Mouse (Mus musculus) hindbrain, postnatal 0 days (tissue): ENCODE measurements around the gene Prdm4. TPM values are rescaled to one million over a fixed set of nuclear protein-coding genes. Genes with fewer than 3 reads are reported as not detected.

ENCODE experiments used
- ATAC-seq: fragments of 200-750 bp; cut with Nextera tagmentation; 2 replicates; pipeline ENCODE4 v1.8.0; 2017; ENCODE audit warnings: mild to moderate bottlenecking, moderate TSS enrichment, moderate library complexity
- DNase-seq: peaks from one replicate; pipeline ENCODE4 v3.0.0-alpha.2; 2015; ENCODE audit warnings: low spot score
- H3K27ac ChIP-seq: fragments of 300-500 bp; sonication (generic); 2 replicates; pipeline ENCODE4 v1.5.1; 2014; ENCODE audit warnings: mild to moderate bottlenecking
- H3K27me3 ChIP-seq: fragments of 300-500 bp; sonication (generic); 2 replicates; pipeline ENCODE4 v1.6.1; 2014; ENCODE audit warnings: low read length, mixed read lengths; ENCODE audit not compliant: insufficient read depth
- H3K36me3 ChIP-seq: fragments of 300-500 bp; sonication (generic); 2 replicates; pipeline ENCODE4 v1.6.1; 2014; ENCODE audit warnings: low read length, mixed read lengths; ENCODE audit not compliant: insufficient read depth
- H3K4me1 ChIP-seq: fragments of 300-500 bp; sonication (generic); 2 replicates; pipeline ENCODE4 v1.6.1; 2014; ENCODE audit warnings: antibody characterized with exemption, low read length, mixed read lengths; ENCODE audit not compliant: insufficient read depth
- H3K4me2 ChIP-seq: fragments of 300-500 bp; sonication (generic); 2 replicates; pipeline ENCODE4 v1.6.1; 2014; ENCODE audit warnings: low read depth, mild to moderate bottlenecking, low read length, moderate library complexity, mixed read lengths
- H3K4me3 ChIP-seq: fragments of 300-500 bp; sonication (generic); 2 replicates; pipeline ENCODE4 v1.5.1; 2014; ENCODE audit warnings: low read length
- H3K9ac ChIP-seq: fragments of 300-500 bp; sonication (generic); replicated peaks from 2 replicates; pipeline ENCODE4 v1.6.1; 2014; ENCODE audit warnings: mild to moderate bottlenecking, low read length, moderate library complexity, mixed read lengths
- H3K9me3 ChIP-seq: fragments of 300-500 bp; sonication (generic); 2 replicates; pipeline ENCODE4 v1.6.1; 2016; ENCODE audit warnings: low read length, mixed read lengths
- CTCF ChIP-seq: IDR thresholded peaks from 2 replicates; pipeline ENCODE4 v1.5.1; 2016; ENCODE audit warnings: antibody characterized with exemption, control low read depth, low read depth
- WGBS: fragments of 180-500 bp; shearing (Covaris S2); extraction: QIAGEN DNeasy Blood & Tissue Kit; methylation state at CpG from one replicate; pipeline ENCODE4 v1.1.7; 2014; 5-methylcytosine and 5-hydroxymethylcytosine counted together
- polyA plus RNA-seq: library from polyadenylated mRNA; unstranded; fragments of >200 nt; fragmentation: Nextera tagmentation; extraction: Ambion mirVana; gene quantifications from 2 replicates; pipeline ENCODE4 v1.2.1, GENCODE M21; 2015
- total RNA-seq: library from RNA; depleted of rRNA; stranded (reverse); fragments of >200 nt; gene quantifications from 2 replicates; pipeline ENCODE4 v1.2.3, GENCODE M21; 2014

Prdm4 gene
- total and polyA plus RNA-seq, 2 experiments from 2014 or later, result 11.8 to 56.8 TPM

DNA sequence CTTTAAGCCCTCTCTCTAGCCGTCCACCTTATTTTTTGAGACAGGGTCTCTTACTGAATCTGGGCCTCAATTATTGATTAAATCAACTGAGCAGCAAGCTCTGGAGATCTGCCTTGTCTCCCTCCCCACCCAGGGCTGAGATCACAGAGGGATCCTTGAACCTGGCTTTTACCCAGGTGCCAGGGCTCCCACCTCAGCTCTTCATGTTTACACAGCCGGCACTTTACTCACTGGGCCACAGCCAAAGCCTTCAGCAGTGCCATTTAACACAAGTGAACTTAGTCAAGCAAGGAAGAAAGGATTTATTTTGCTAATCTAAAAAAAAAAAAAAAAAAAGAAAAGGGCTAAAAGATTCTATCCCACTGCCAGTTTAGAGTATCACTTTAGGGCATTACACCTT lies 37.5 kb upstream of the Prdm4 start:
- Histone ChIP-seq H3K9ac (no peak overlapping the region), H3K9me3 (no peaks in the 10 kb centered on the region), H3K4me2 (no peak overlapping the region), H3K27ac (no peak overlapping the region), H3K36me3 (peaks cover 17% of the 10 kb centered on the region; the same call in 1 of the 2 replicates), H3K27me3 (no peaks in the 10 kb centered on the region), H3K4me1 (peaks cover 3% of the 10 kb centered on the region; the same call in 1 of the 2 replicates), H3K4me3 (no peak overlapping the region)
- WGBS, result 71% methylated on average over 2 of the region's 2 CpGs
- no peak for TF ChIP-seq CTCF
- DNase-seq (no peak), ATAC-seq (no peak)

DNA sequence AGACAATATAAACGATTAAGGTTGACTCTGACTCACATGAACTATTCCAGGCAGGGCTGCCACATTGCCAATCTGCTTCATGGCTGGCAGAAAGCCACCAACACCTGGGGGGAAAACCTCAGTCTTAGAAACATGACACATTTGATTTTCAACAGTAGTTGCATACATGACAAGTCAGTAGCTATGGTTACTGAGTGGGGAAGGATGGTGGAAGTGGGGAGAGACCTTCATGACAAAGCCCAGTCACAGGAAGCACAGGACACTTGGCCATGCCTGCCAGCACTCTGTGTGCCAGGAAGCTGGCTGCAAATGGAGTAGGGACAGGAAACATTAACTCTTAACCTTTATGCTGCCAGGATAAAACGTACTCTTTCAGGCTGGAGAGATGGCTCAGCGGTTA lies 36.5 kb upstream of the Prdm4 start:
- Histone ChIP-seq H3K4me2 (no peak overlapping the region), H3K27me3 (no peaks in the 10 kb centered on the region), H3K4me3 (no peak overlapping the region), H3K27ac (no peak overlapping the region; the same call in 1 of the 2 replicates), H3K9me3 (no peaks in the 10 kb centered on the region), H3K4me1 (peaks cover 3% of the 10 kb centered on the region; the same call in 1 of the 2 replicates), H3K36me3 (peaks cover 27% of the 10 kb centered on the region), H3K9ac (no peak overlapping the region)
- TF ChIP-seq CTCF, result no peak
- ATAC-seq (no peak), DNase-seq (no peak)
- 68% methylated on average over 3 of the region's 3 CpGs for WGBS

DNA sequence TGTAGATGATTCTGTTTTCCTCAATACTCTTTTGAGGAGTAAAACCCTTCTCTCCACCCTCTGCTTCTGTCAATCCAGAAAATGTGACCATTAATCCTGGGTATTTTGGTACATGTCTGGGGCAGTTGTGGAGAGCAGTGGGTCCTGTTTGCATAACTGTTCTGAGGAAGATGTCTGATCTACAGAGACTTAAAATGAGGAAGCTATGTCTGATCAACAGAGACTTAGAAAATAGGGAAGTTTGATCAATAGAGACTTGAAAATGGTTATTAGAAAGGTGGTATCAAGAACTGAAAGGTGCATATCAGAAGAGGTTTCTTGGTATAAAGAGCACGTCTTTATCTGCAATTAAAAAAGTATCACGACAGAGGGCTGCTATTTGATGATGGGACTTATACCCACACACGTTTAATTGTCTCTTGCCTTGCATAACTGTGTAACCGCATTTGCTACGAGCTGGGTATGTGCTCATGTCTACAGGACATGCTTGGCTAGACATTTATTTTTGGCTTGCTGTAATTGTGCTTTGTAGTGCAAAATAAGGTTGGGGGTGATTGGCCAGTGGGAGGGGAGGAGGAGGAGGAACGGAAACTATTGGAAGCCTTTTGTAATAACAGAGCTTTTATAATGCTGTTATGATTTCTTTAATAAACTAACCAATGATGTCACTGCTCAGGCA lies 35.0 kb upstream of the Prdm4 start:
- no peak overlapping the region for H3K4me3 ChIP-seq
- TF ChIP-seq CTCF, result no peak
- no peaks in the 10 kb centered on the region for H3K9me3 ChIP-seq
- H3K36me3 ChIP-seq, result peaks cover 32% of the 10 kb centered on the region
- no peak overlapping the region for H3K4me2 ChIP-seq
- 86% methylated on average over 6 of the region's 6 CpGs for WGBS
- ATAC-seq (no peak), DNase-seq (no peak)
- no peak overlapping the region for H3K9ac ChIP-seq
- H3K27me3 ChIP-seq, result no peaks in the 10 kb centered on the region
- peaks cover 3% of the 10 kb centered on the region; the same call in 1 of the 2 replicates for H3K4me1 ChIP-seq
- no peak overlapping the region for H3K27ac ChIP-seq

DNA sequence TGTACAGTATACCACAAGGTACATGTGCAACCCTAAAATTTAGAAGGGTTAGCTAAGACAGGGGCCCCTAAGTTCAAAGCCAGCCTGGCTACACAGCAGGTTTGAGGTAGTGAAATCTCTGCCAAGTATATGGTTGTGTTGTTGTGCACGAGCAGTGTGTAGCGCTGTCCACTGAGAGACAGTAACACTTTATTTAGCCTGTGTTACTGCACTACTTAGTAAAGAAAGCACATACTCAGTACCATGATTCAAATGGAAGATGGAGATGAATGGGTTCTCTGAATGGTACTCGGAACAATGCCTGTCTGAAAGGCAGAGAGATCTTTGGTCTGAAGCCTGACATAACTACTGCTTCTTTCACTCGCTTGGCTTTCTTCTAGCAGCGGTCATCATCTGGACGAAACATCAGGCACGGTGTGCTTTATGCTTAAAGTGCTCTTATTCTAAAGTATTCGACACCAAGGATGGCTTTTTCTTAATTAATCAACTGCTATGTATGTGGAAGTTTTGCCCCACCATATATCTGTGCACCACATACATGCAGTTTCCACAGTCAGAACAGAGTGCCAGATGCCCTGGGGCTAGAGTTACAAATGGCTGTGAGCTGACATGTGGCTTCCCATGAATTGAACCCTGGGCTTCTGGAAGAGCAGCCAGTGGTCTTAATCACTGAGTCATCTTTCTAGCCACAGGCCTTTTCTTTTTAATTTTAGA lies 31.7 kb upstream of the Prdm4 start:
- ATAC-seq, result peak; percentile 79
- peaks cover 51% of the 10 kb centered on the region for H3K36me3 ChIP-seq
- no peak for TF ChIP-seq CTCF

DNA sequence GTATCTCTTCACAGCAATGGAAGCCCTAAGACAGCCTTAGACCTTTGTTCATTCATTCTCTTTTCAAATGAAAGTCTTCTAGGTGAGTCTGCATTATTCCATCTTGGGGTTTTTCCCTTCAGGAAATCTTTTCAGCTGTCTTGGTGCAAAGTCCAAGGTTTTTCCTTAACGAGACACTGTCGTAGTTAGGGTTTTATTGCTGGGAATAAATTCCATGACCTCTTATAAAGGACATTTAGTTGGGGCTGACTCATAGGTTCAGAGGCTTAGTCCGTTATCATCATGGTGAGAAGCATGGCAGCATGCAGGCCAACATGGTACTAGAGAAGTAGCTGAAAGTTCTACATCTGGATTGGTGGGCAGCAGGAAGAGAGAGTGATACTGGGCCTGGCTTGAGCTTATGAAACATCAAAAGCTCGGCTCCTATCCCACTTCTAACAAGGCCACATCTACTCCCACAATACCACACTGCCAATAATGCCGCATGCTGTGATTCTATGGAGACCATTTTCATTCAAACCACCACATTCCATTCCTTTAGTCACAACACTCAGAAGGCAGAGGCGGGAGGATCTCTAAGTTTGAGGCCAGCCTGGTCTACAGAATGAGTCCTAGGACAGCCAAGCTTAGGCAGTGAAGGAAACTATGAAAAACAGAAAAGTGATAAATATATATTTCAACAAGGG lies 19.5 kb upstream of the Prdm4 start:
- 96% methylated on average over 6 of the region's 6 CpGs for WGBS
- H3K27me3 ChIP-seq, result no peaks in the 10 kb centered on the region
- H3K4me1 ChIP-seq, result no peaks in the 10 kb centered on the region
- DNase-seq (no peak), ATAC-seq (no peak)
- H3K4me2 ChIP-seq, result no peak overlapping the region
- no peak for TF ChIP-seq CTCF
- no peak overlapping the region for H3K9ac ChIP-seq
- H3K36me3 ChIP-seq, result peaks cover 50% of the 10 kb centered on the region
- H3K9me3 ChIP-seq, result no peaks in the 10 kb centered on the region
- H3K4me3 ChIP-seq, result no peak overlapping the region
- no peak overlapping the region for H3K27ac ChIP-seq

More for the DNA sequence above, 31.7 kb upstream of the Prdm4 start:
- no peaks in the 10 kb centered on the region for H3K9me3 ChIP-seq
- H3K4me1 ChIP-seq, result no peaks in the 10 kb centered on the region
- H3K4me3 ChIP-seq, result no peak overlapping the region
- DNase-seq, result peak; percentile 12
- no peak overlapping the region for H3K9ac ChIP-seq
- H3K27ac ChIP-seq, result no peak overlapping the region; the same call in 1 of the 2 replicates
- H3K4me2 ChIP-seq, result no peak overlapping the region
- WGBS, result 53% methylated on average over 8 of the region's 8 CpGs
- H3K27me3 ChIP-seq, result no peaks in the 10 kb centered on the region

DNA sequence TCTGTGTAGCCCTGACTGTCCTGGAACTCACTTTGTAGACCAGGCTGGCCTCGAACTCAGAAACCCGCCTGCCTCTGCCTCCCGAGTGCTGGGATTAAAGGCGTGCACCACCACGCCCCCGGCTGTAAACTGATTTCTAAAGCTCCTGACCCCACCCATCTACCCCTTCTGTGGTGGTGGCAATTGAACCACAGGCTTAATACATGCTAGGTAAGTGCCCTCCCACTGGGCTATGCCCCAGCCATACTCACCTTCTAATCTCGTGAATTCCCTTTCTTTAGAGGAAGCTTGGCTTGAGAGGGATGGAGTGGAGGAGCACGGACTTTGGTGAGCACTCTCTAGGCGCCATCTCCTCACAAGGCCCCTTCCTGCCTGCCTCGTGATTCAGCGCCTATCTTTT lies 13.0 kb upstream of the Prdm4 start:
- H3K4me2 ChIP-seq, result no peak overlapping the region
- H3K36me3 ChIP-seq, result no peaks in the 10 kb centered on the region
- H3K4me3 ChIP-seq, result no peak overlapping the region
- TF ChIP-seq CTCF, result no peak
- peaks cover 8% of the 10 kb centered on the region for H3K4me1 ChIP-seq
- H3K9ac ChIP-seq, result no peak overlapping the region
- no peak for DNase-seq
- H3K9me3 ChIP-seq, result no peaks in the 10 kb centered on the region
- no peak overlapping the region for H3K27ac ChIP-seq
- 95% methylated on average over 11 of the region's 11 CpGs for WGBS
- H3K27me3 ChIP-seq, result no peaks in the 10 kb centered on the region
- no peak for ATAC-seq
